Mouse (Mus musculus): ENCODE data around the gene Slc4a1.

Gene Slc4a1

GRCm38 (mm10) chr11:102350981-102351523, 15.0 kb downstream of the Slc4a1 start:
- DNase-seq (ENCODE audit: low read depth, low spot score): no peak

- DNase-seq (ENCODE audit: low read depth, low spot score): no peak
Observed at GRCm38 (mm10) chr11:102350416-102350815, 15.6 kb downstream of the Slc4a1 start.

- DNase-seq (ENCODE audit: low read depth, low spot score): no peak
Observed at GRCm38 (mm10) chr11:102349189-102349954, 16.6 kb downstream of the Slc4a1 start.

- no peak for DNase-seq (ENCODE audit: low read depth, low spot score)
Observed at GRCm38 (mm10) chr11:102348771-102349170, 17.2 kb downstream of the Slc4a1 start.

- no peak for DNase-seq (ENCODE audit: low read depth, low spot score)
Observed at GRCm38 (mm10) chr11:102348101-102348585, 17.9 kb downstream of the Slc4a1 start.

GRCm38 (mm10) chr11:102347683-102348082, 18.3 kb downstream of the Slc4a1 start:
- DNase-seq (ENCODE audit: low read depth, low spot score): no peak

- no peak for DNase-seq (ENCODE audit: low read depth, low spot score)
Observed at GRCm38 (mm10) chr11:102346926-102347325, 19.1 kb downstream of the Slc4a1 start.

GRCm38 (mm10) chr11:102344458-102344857, 21.5 kb downstream of the Slc4a1 start:
- DNase-seq (ENCODE audit: low read depth, low spot score): no peak

GRCm38 (mm10) chr11:102342742-102343141, 23.3 kb downstream of the Slc4a1 start:
- DNase-seq (ENCODE audit: low read depth, low spot score): no peak

GRCm38 (mm10) chr11:102341101-102341500, 24.9 kb downstream of the Slc4a1 start:
- no peak for DNase-seq (ENCODE audit: low read depth, low spot score)

GRCm38 (mm10) chr11:102339624-102340023, 26.4 kb downstream of the Slc4a1 start:
- DNase-seq (ENCODE audit: low read depth, low spot score): no peak

- no peak for DNase-seq (ENCODE audit: low read depth, low spot score)
Observed at GRCm38 (mm10) chr11:102339195-102339594, 26.8 kb downstream of the Slc4a1 start.

- DNase-seq (ENCODE audit: low read depth, low spot score): no peak
Observed at GRCm38 (mm10) chr11:102338561-102338960, 27.4 kb downstream of the Slc4a1 start.

- DNase-seq (ENCODE audit: low read depth, low spot score): no peak
Observed at GRCm38 (mm10) chr11:102337921-102338320, 28.1 kb downstream of the Slc4a1 start.

- no peak for DNase-seq (ENCODE audit: low read depth, low spot score)
Observed at GRCm38 (mm10) chr11:102336191-102336590, 29.8 kb downstream of the Slc4a1 start.

- DNase-seq (ENCODE audit: low read depth, low spot score): no peak
Observed at GRCm38 (mm10) chr11:102334973-102335700, 30.9 kb downstream of the Slc4a1 start.

GRCm38 (mm10) chr11:102334010-102334409, 32.0 kb downstream of the Slc4a1 start:
- DNase-seq (ENCODE audit: low read depth, low spot score): no peak

- no peak for DNase-seq (ENCODE audit: low read depth, low spot score)
Observed at GRCm38 (mm10) chr11:102333061-102333460, 32.9 kb downstream of the Slc4a1 start.

GRCm38 (mm10) chr11:102331806-102332205, 34.2 kb downstream of the Slc4a1 start:
- DNase-seq (ENCODE audit: low read depth, low spot score): no peak

GRCm38 (mm10) chr11:102330039-102330438, 36.0 kb downstream of the Slc4a1 start:
- no peak for DNase-seq (ENCODE audit: low read depth, low spot score)

GRCm38 (mm10) chr11:102329518-102329917, 36.5 kb downstream of the Slc4a1 start:
- DNase-seq (ENCODE audit: low read depth, low spot score): no peak

- DNase-seq (ENCODE audit: low read depth, low spot score): no peak
Observed at GRCm38 (mm10) chr11:102327839-102328238, 38.2 kb downstream of the Slc4a1 start.
